Mouse (Mus musculus) thymus, adult 2 months (tissue): ENCODE data around the gene Mrps11. TPM values are rescaled to one million over a fixed set of nuclear protein-coding genes. Genes with fewer than 3 reads are reported as not detected.

Experiments
- DNase-seq: peaks from one replicate; pipeline ENCODE4 v3.0.0; 2021
- H3K27ac ChIP-seq: fragments of 200-500 bp; 2 replicates; pipeline ENCODE4 v1.5.1; 2012; ENCODE audit warnings: low read length, control low read depth; ENCODE audit not compliant: control insufficient read depth, insufficient read depth
- H3K27me3 ChIP-seq: fragments of 200-500 bp; 2 replicates; pipeline ENCODE4 v1.6.1; 2012; ENCODE audit warnings: mild to moderate bottlenecking, low read length, moderate library complexity, mixed read lengths; ENCODE audit not compliant: control insufficient read depth, insufficient read depth
- H3K36me3 ChIP-seq: fragments of 200-500 bp; 2 replicates; pipeline ENCODE4 v1.6.1; 2012; ENCODE audit warnings: mild to moderate bottlenecking, low read length, moderate library complexity; ENCODE audit not compliant: control insufficient read depth, insufficient read depth
- H3K4me1 ChIP-seq: fragments of 200-500 bp; replicated peaks from 2 replicates; pipeline ENCODE4 v1.6.1; 2012; ENCODE audit warnings: low read length; ENCODE audit not compliant: control insufficient read depth, insufficient read depth
- H3K4me3 ChIP-seq: fragments of 200-500 bp; 2 replicates; pipeline ENCODE4 v1.5.1; 2012; ENCODE audit warnings: mild to moderate bottlenecking, low read length, control low read depth, moderate library complexity; ENCODE audit not compliant: control insufficient read depth, insufficient read depth
- CTCF ChIP-seq: fragments of 200-500 bp; IDR thresholded peaks from 2 replicates; pipeline ENCODE4 v1.5.1; 2012; ENCODE audit warnings: mild to moderate bottlenecking, control low read depth, low read length, moderate library complexity, borderline replicate concordance; ENCODE audit not compliant: control insufficient read depth, poor library complexity, insufficient read depth; ENCODE audit errors: extremely low read depth
- POLR2A ChIP-seq: fragments of 200-500 bp; IDR thresholded peaks from 2 replicates; pipeline ENCODE4 v1.6.1; 2012; ENCODE audit warnings: mild to moderate bottlenecking, low read length, control low read depth, moderate library complexity; ENCODE audit not compliant: control insufficient read depth, poor library complexity, insufficient read depth; ENCODE audit errors: extremely low read depth
- WGBS: fragments of 180-500 bp; shearing (Covaris S2); methylation state at CpG from one replicate; pipeline ENCODE4 v1.1.7; 2018; 5-methylcytosine and 5-hydroxymethylcytosine counted together
- polyA plus RNA-seq: library from polyadenylated mRNA; depleted of rRNA; stranded (reverse); fragments of >200 nt; gene quantifications from 2 replicates; pipeline ENCODE4 v1.2.3, GENCODE M21; 2012

Gene Mrps11
- polyA plus RNA-seq, 1 experiment: 73.2 TPM

DNA sequence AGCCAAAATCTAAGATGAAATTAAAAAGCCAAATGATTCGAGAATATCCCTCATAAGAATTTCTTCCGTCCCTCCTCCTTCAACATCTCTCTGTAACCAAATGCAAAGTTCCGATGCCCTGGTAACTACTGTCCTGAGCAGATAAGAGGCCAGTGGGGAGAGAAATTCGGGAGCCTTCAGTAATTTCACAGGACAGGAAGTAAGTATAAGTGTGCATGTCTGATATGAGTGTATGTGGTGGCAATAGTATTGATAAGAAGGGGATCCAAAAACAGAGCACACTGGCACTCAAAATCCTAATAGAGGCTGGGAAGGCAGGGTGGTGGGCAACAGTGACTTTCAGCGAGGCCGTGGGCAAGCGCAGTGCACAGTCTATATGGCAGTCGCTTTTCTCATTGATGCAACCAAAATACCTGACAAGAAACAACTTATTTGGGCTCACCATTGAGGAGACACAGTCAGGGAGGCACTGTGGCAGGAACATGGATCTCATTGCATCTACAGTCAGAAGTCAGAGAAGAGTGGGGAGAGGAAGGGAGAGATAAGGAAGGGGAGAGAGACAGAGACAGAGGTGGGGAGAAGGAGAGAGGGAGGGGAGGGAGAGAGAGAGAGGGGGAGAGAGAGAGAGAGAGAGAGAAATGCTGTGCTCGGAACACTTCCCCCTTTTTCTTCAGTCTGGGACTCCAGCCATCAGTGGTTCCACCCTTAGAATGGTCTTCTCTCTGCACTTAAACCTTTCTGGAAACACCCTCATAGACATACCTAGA is 17.0 kb downstream of the Mrps11 start:
- Histone ChIP-seq H3K4me3 (no peak overlapping the region), H3K27me3 (no peaks in the 10 kb centered on the region), H3K4me1 (peaks cover 8% of the 10 kb centered on the region; the same call in 1 of the 2 replicates), H3K27ac (no peak overlapping the region), H3K36me3 (no peaks in the 10 kb centered on the region)
- no peak for DNase-seq
- WGBS: 55% methylated on average over 9 of the region's 9 CpGs
- TF ChIP-seq CTCF: no peak
- no peak for TF ChIP-seq POLR2A

GRCm38 (mm10) chr7:78803841-78804240 is 20.9 kb downstream of the Mrps11 start:
- no peaks in the 10 kb centered on the region for H3K36me3 ChIP-seq
- DNase-seq: peak; percentile 31
- peaks cover 8% of the 10 kb centered on the region; the same call in 1 of the 2 replicates for H3K4me1 ChIP-seq
- no peak overlapping the region for H3K4me3 ChIP-seq
- 19% methylated on average over 3 of the region's 3 CpGs for WGBS
- no peaks in the 10 kb centered on the region for H3K27me3 ChIP-seq
- no peak overlapping the region for H3K27ac ChIP-seq
- TF ChIP-seq CTCF: no peak
- TF ChIP-seq POLR2A: no peak

GRCm38 (mm10) chr7:78807192-78807591 is 24.3 kb downstream of the Mrps11 start:
- no peak overlapping the region; the same call in 1 of the 2 replicates for H3K27ac ChIP-seq
- WGBS: 94% methylated on average over 4 of the region's 4 CpGs
- H3K4me1 ChIP-seq: peaks cover 8% of the 10 kb centered on the region; the same call in 1 of the 2 replicates
- no peaks in the 10 kb centered on the region for H3K36me3 ChIP-seq
- no peaks in the 10 kb centered on the region for H3K27me3 ChIP-seq
- no peak for DNase-seq
- H3K4me3 ChIP-seq: no peak overlapping the region
- TF ChIP-seq POLR2A (no peak), CTCF (no peak)

GRCm38 (mm10) chr7:78813791-78814190 is 30.9 kb downstream of the Mrps11 start:
- no peak for TF ChIP-seq POLR2A
- TF ChIP-seq CTCF: no peak
- Histone ChIP-seq H3K36me3 (no peaks in the 10 kb centered on the region), H3K4me1 (no peaks in the 10 kb centered on the region), H3K27ac (no peak overlapping the region), H3K27me3 (no peaks in the 10 kb centered on the region), H3K4me3 (no peak overlapping the region)
- DNase-seq: no peak
- WGBS: 96% methylated on average over 6 of the region's 6 CpGs

- no peak overlapping the region for H3K4me3 ChIP-seq
- H3K27me3 ChIP-seq: no peaks in the 10 kb centered on the region
- H3K4me1 ChIP-seq: no peaks in the 10 kb centered on the region
- no peak overlapping the region for H3K27ac ChIP-seq
- TF ChIP-seq CTCF (no peak), POLR2A (no peak)
- no peaks in the 10 kb centered on the region for H3K36me3 ChIP-seq
- no peak for DNase-seq
Measured at GRCm38 (mm10) chr7:78814766-78815165, 31.8 kb downstream of the Mrps11 start.

- no peak for DNase-seq
- Histone ChIP-seq H3K27ac (no peak overlapping the region), H3K4me1 (no peaks in the 10 kb centered on the region), H3K27me3 (no peaks in the 10 kb centered on the region), H3K36me3 (no peaks in the 10 kb centered on the region), H3K4me3 (no peak overlapping the region)
- WGBS: 93% methylated on average over 12 of the region's 12 CpGs
- no peak for TF ChIP-seq POLR2A
- TF ChIP-seq CTCF: no peak
Measured at GRCm38 (mm10) chr7:78818336-78818735, 35.4 kb downstream of the Mrps11 start.

DNA sequence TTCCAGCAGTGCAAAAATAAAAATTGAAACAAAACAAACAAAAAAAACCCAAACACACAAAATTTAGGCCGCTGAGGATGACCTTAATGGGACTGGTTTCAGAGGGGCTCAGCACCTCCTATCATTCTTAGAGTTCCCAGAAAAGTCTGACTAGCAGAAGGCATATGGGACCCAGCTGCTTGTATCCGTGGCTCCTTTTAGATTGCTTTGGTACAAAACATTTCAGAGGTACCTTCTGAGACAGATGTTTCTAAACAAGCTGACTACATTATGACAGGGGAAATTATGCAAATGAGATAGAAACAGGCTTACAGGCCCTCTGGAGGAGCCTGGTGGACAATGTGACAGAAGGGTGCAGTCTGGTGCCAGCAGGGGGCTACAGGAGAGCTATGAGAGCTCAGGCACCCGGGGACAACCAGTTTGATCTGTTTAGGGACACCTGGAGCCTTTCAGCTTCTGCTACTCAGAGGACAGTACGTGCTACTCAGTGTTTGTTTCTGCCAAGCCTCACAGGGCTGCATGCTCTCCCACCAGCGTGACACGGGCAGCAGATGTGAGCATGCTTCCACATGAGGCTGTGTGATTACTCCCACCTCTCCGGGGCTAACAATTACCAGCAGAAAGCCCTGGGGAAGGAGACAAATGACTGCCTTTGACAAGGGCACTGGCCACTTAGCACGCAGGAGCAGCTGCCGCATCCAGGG is 43.9 kb downstream of the Mrps11 start:
- Histone ChIP-seq H3K4me3 (no peak overlapping the region), H3K36me3 (peaks cover 11% of the 10 kb centered on the region), H3K27ac (no peak overlapping the region), H3K27me3 (no peaks in the 10 kb centered on the region), H3K4me1 (no peaks in the 10 kb centered on the region)
- no peak for TF ChIP-seq POLR2A
- no peak for TF ChIP-seq CTCF
- WGBS: 82% methylated on average over 9 of the region's 9 CpGs
- DNase-seq: peak; percentile 28
